Mouse (Mus musculus) frontal cortex, adult (tissue): ENCODE measurements around the gene Dnm1.

Experiments used
- ATAC-seq: cut with Nextera tagmentation; 2 replicates; pipeline ENCODE4 v1.9.2; 2017; ENCODE audit warnings: mild to moderate bottlenecking, moderate library complexity, mixed read lengths; ENCODE audit not compliant: low TSS enrichment

Dnm1 gene

DNA sequence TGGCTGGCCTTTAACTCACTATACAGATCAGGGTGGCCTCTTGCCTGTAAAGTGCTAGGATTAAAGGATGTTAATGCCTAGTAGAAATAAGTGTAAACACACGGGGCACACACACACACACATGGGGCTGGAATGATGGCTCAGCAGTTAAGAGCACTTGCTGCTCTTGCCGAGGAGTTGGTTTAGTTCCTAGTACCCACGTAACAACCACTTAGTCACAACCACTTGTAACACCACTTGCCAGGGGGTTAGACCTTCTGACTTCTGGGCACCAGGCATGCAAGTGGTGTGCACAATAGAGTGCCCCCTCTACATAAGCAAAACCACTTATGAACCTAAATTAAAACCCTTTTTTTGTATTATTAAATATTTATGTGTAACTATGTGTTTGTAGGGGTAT is 69.2 kb downstream of the Dnm1 start:
- ATAC-seq, result no peak

DNA sequence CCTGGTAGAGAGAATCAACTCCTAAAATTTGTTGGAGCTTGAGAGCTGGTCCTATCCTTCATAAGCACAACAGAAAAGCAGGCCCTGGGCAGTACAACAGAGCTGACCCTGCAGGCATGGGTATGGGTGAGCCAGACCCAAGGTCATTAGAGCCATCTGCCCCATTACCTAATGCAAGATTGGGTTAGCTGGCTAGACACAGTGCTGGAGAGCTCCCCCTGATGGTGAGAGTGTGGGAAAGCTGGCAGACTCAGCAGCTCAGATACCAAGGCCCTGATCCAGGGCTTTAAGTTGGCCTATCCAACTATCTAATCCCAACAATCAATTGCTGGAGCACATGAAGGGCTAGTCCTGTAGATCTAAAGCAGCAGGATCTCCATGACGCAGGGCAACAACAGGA is 70.4 kb downstream of the Dnm1 start:
- ATAC-seq, result peak; percentile 68; the same call in 1 of the 2 replicates

- ATAC-seq, result no peak
Observed at GRCm38 (mm10) chr2:32282289-32282688, 70.8 kb downstream of the Dnm1 start.

DNA sequence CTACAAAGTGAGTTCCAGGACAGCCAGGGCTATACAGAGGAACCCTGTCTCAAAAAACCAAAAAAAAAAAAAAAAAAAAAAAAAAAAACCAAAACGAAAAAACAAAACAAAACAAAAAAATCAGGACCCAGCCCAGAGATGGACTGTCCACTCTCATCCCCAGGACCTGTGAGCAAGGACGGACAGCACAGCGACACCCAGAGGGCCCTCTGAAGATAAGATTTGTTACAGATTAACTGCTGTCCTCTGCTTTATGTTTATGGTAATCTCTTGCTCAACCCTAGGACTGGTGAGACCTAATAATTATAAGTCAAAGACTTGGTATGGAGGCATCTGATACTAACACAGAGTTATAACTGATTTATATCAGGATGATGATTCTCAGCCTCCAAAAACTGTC is 77.3 kb downstream of the Dnm1 start:
- no peak for ATAC-seq

DNA sequence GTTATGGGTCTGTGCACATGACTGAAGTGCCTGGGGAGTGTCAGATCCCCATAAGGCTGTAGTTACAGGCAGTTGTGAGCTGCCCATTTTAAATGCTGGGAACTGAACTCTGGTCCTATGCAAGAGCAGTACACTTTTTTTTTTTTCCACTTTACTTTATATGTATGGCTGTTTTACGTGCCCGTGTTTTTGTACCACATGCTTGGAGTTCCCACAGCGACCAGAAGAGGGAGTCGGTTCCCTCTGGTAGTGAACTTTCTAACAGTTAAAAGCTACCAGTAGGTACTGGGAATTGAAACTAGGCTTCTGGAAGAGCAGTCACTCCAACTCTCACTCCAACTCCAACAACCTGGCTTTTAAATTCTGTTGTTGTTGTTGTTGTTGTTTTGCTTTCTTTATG is 92.5 kb downstream of the Dnm1 start:
- ATAC-seq, result no peak

DNA sequence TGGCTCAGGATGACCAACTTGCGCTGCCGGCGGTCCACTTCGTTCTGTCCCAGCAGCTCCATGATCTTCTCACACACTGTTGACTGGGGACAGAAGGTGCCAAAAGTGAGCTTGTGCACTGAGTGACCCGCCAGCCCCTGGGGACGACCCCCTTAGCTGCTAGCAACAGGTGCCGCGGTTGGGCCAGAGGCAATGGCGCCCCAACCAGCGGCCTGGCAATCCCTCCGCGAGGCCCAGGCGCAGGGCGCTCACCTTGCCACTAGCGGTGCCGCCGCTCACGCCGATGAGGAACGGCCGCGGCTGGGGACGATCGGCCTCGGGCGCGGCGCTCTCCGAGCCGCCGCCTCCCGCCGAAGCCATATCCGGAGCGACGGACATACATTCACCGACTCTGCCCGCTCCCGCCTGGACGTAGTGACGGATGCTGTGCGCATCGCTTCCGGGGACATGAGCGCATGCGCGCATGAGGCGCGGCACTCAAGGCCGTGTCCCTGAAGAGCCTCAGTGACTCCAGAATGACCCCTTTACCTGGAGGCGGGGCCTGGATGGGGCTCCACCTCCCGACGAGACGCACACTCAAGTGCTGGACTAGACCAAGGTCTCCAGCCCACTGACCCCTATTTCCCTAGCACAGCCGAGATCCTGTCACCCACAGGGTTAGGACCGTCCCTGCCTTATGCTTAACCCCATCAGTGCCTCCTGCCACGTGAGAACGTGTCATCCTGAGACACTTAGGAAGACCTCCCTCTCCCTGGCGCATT is 93.3 kb downstream of the Dnm1 start, which contains the start of gene Uck1:
Gene Uck1 (minus strand): TSS at position 503 of the 761 bp plus-strand sequence.
- peak; percentile 98 for ATAC-seq

DNA sequence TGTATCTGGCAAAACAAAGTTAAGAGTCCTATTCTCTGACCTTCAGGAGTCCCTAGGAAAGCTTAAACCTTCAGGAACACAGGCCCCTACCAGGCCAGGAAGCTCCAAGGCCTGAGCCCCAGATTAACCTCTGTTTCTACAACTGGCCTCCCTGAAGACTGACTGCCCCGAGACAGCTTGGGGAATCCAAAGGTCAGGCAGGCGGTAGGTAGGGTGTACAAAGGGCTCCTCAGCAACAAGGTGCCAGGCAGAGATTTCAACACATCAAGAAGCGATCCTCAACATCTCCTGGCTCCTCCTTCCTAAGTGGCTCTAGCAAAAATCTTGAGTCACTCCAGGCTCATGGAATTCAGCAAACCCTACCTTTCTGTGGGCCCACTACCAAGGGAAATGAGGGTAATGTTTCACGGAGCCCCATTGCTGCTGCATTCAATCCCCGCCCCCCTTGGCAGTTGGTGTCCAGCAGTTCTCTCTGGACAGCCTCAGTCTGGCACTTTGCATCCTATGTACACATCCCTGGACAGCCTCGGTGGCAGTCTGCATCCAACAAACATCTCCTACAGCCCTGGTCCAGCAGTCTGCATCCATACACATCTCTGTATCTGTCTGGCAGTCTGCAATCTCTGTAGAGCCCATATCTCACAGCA is 94.1 kb downstream of the Dnm1 start:
- no peak for ATAC-seq
